Mouse (Mus musculus) gastrocnemius, postnatal 14 days (tissue): ENCODE measurements around the gene Pik3c2g. TPM values are rescaled to one million over a fixed set of nuclear protein-coding genes. Genes with fewer than 3 reads are reported as not detected.

Experiments
- DNase-seq: peaks from one replicate; pipeline ENCODE4 v3.0.0; 2021; ENCODE audit warnings: mixed read lengths
- intact Hi-C: fragments of 180-260 bp; cut with DNase I; formaldehyde crosslinking; loops from one replicate; pipeline ENCODE4 v1.15.1; 2025; ENCODE audit warnings: low total_unique reads
- total RNA-seq, 2 experiments: library from RNA; stranded (reverse); gene quantifications; 2 replicates each; pipeline ENCODE4 v1.2.3; 2021

The Pik3c2g gene
- total RNA-seq, 2 experiments from 2014 or later = 0.07 TPM; not detected in 1

DNA sequence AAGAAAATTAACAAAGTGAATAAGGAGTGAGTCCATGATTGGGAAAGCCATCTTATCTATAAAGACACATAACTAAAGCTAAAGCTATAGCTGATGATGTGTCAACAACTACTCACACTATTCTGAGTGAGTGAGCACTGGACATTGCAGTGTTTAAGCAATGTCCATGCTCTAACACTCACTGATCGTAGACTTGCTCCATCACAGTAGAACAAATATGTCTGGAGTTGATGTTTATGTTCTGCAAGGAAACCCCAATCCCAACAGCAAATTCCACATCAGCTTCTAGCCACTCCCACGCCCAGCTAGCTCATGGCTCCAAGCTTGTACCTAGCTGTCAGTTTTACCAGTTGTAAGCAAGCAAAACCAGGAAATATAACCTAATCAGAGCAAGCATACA, 399.5 kb downstream of the Pik3c2g start:
- intact Hi-C loops = no loop called here
- DNase-seq = no peak

- intact Hi-C loops = no loop called here
- no peak for DNase-seq
Observed at GRCm38 (mm10) chr6:139989075-139989474, 402.1 kb downstream of the Pik3c2g start.

DNA sequence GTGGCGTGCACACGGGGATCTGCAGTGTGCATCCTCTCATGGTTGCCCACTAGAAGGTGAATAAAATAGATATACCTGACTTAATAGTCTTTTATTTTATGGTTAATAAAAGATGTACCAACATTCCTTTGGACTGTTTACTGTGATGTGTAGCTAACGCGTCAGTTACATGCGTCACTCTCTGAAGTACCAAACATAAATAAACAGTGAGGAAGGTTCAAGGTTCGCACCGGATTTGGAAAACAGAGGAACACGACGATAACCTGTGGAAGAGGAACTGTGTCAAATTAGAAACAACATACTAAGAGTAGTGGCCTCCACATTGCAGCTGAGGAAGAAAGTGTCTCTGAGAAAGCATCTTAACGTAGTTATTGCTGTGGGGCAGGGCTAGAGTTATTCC, 402.6 kb downstream of the Pik3c2g start:
- DNase-seq = no peak
- intact Hi-C loops = no loop called here

- DNase-seq = no peak
- intact Hi-C loops = no loop called here
Observed at GRCm38 (mm10) chr6:140005181-140005580, 418.2 kb downstream of the Pik3c2g start.

Other genes with a start within 250 kb of the Pik3c2g start
- 1 to 10 TPM in 1 of 2 experiments, under 1 TPM in 1; 0.43 to 1.3 TPM for gene Rergl, start 85.2 kb upstream of the Pik3c2g start, total RNA-seq